Mouse (Mus musculus): ENCODE measurements at regions not wholly inside any gene's neighbourhood (a gene's known extent, or its start where the extent isn't known, plus 50 kb on each side); places are given as distances from the start of the nearest gene placed in this dataset.

GRCm38 (mm10) chr2:75072471-75072870 is 246.9 kb downstream of the Mtx2 start:
- TF ChIP-seq KAT2A (IDR thresholded peaks at IDR 0.05; ENCODE audit: insufficient replicate concordance, low read length) = no peak
- TF ChIP-seq ZMIZ1 (IDR thresholded peaks at IDR 0.05; ENCODE audit: low read depth, low read length) = no peak
- TF ChIP-seq CTCF (conservative IDR thresholded peaks at IDR 0.05 in 1 of 2, IDR thresholded peaks at IDR 0.05 in 1 of 2; ENCODE audit: low read depth in 2 of 2, low read length in 2 of 2) = no peak
- TF ChIP-seq UBTF (IDR thresholded peaks at IDR 0.05; ENCODE audit: low read depth, low read length) = no peak
- no peak for TF ChIP-seq MAZ (IDR thresholded peaks at IDR 0.05; ENCODE audit: low read depth, low read length)
- no peak for TF ChIP-seq ZKSCAN1 (IDR thresholded peaks at IDR 0.05; ENCODE audit: borderline replicate concordance, low read depth, low read length)
- no peak for TF ChIP-seq MAFK (IDR thresholded peaks at IDR 0.05; ENCODE audit: insufficient replicate concordance, low read length)
- no peak for TF ChIP-seq POLR2AphosphoS2 (IDR thresholded peaks at IDR 0.05; ENCODE audit: low read depth, low read length)
- no peak for TF ChIP-seq EP300 (IDR thresholded peaks at IDR 0.05; ENCODE audit: low read length)
- TF ChIP-seq TBP (conservative IDR thresholded peaks at IDR 0.05; ENCODE audit: low read depth, low read length) = no peak
- no peak for TF ChIP-seq POLR2A (IDR thresholded peaks at IDR 0.05; ENCODE audit: low read depth, low read length)
- TF ChIP-seq ZC3H11A (IDR thresholded peaks at IDR 0.05; ENCODE audit: low read depth, low read length) = no peak
- TF ChIP-seq MXI1 (IDR thresholded peaks at IDR 0.05; ENCODE audit: low read depth, low read length) = no peak
- TF ChIP-seq TCF12 (IDR thresholded peaks at IDR 0.05; ENCODE audit: low read depth, low read length) = no peak
